Mouse (Mus musculus) CH12.LX (cell line): ENCODE results near the gene Sycp3. TPM values are rescaled to one million over a fixed set of nuclear protein-coding genes. Genes with fewer than 3 reads are reported as not detected.
"Not testable (repeated sequence)": the region's sequence is repeated elsewhere in the genome, so short reads cannot be mapped to it uniquely, and the experiment has no call there.

ENCODE experiments used
- DNase-seq: peaks from one replicate; pipeline ENCODE4 v3.0.0-alpha.2; 2013; ENCODE audit errors: extremely low read depth
- H3K27ac ChIP-seq: 2 replicates; pipeline ENCODE4 v1.5.1; 2012; ENCODE audit warnings: low read depth, mild to moderate bottlenecking, control low read depth, moderate library complexity; ENCODE audit not compliant: insufficient read depth
- H3K27me3 ChIP-seq: replicated peaks from 2 replicates; pipeline ENCODE3; 2012; ENCODE audit warnings: inconsistent platforms
- H3K36me3 ChIP-seq, 2 experiments: replicated peaks in 1 of 2; 2 replicates each; pipeline versions ENCODE3 to v1.6.1; 2012; ENCODE audit warnings: inconsistent platforms in 1 of 2, low read length in 1 of 2, mild to moderate bottlenecking in 1 of 2, mixed read lengths in 1 of 2, moderate library complexity in 1 of 2; ENCODE audit not compliant: control insufficient read depth in 1 of 2, insufficient read depth in 1 of 2
- H3K4me1 ChIP-seq, 2 experiments: 2 replicates each; pipeline ENCODE4 v1.6.1; 2012; ENCODE audit warnings: inconsistent platforms in 1 of 2, moderate library complexity in 1 of 2; ENCODE audit not compliant: insufficient read depth in 2 of 2, control insufficient read depth in 1 of 2
- H3K4me2 ChIP-seq: 2 replicates; pipeline ENCODE4 v1.6.1; 2012; ENCODE audit warnings: low read depth, mild to moderate bottlenecking, control low read depth; ENCODE audit not compliant: poor library complexity, insufficient read depth, severe bottlenecking
- H3K4me3 ChIP-seq, 3 experiments: fragments of 150-350 bp in 1 of 3; sonication (generic) in 1 of 3; replicated peaks in 1 of 3; 2 replicates each; pipeline versions ENCODE3 to v1.5.1; 2011 to 2012; ENCODE audit warnings: low read depth in 2 of 3, low read length in 2 of 3, mild to moderate bottlenecking in 2 of 3, moderate library complexity in 2 of 3, control low read depth in 1 of 3, improper control_type of control experiment in 1 of 3, inconsistent platforms in 1 of 3, mixed read lengths in 1 of 3; ENCODE audit not compliant: poor library complexity in 1 of 3
- H3K79me2 ChIP-seq: replicated peaks from 2 replicates; pipeline ENCODE4 v1.6.1; 2012; ENCODE audit warnings: mild to moderate bottlenecking, moderate library complexity; ENCODE audit not compliant: control insufficient read depth, poor library complexity, insufficient read depth, severe bottlenecking; ENCODE audit errors: extremely low read depth
- H3K9ac ChIP-seq: 2 replicates; pipeline ENCODE4 v1.6.1; 2012; ENCODE audit warnings: low read depth, mild to moderate bottlenecking, control low read depth, moderate library complexity; ENCODE audit not compliant: insufficient read depth
- H3K9me3 ChIP-seq: replicated peaks from 2 replicates; pipeline ENCODE3; 2012; ENCODE audit warnings: low read length, inconsistent platforms, mixed read lengths
- CTCF ChIP-seq, 2 experiments: IDR thresholded peaks in 1 of 2; conservative IDR thresholded peaks in 1 of 2; 2 replicates each; pipeline ENCODE4 v1.5.1; 2011 to 2012; ENCODE audit warnings: low read depth in 2 of 2, low read length in 2 of 2, improper control_type of control experiment in 1 of 2, inconsistent platforms in 1 of 2, mild to moderate bottlenecking in 1 of 2, moderate library complexity in 1 of 2
- IRF4 ChIP-seq: IDR thresholded peaks from 2 replicates; pipeline ENCODE4 v1.6.1; 2014; ENCODE audit warnings: low read depth, mild to moderate bottlenecking, inconsistent platforms, low read length, improper control_type of control experiment
- NELFE ChIP-seq: IDR thresholded peaks from 2 replicates; pipeline ENCODE4 v1.6.1; 2011; ENCODE audit warnings: low read depth, low read length, improper control_type of control experiment
- NRF1 ChIP-seq: IDR thresholded peaks from 2 replicates; pipeline ENCODE4 v1.6.1; 2014; ENCODE audit warnings: low read depth, mild to moderate bottlenecking, inconsistent platforms, low read length, improper control_type of control experiment, moderate library complexity
- ZNF384 ChIP-seq: IDR thresholded peaks from 2 replicates; pipeline ENCODE4 v1.6.1; 2012; ENCODE audit warnings: low read depth, low read length, improper control_type of control experiment, inconsistent platforms
- dilution Hi-C: fragments of 300-500 bp; cut with MboI; formaldehyde crosslinking; loops from 2 replicates; pipeline ENCODE4 v1.14.3; 2020; ENCODE audit warnings: low sequenced_read_pairs; ENCODE audit not compliant: extremely low pct_unique_long_range_greater_than_20kb, extremely low pct_ligation_motif_present
- in situ Hi-C: fragments of 300-500 bp; cut with MboI; formaldehyde crosslinking; loops from 3 replicates; pipeline ENCODE4 v1.14.3; 2019; ENCODE audit warnings: low sequenced_read_pairs, low pct_ligation_motif_present, low pct_unique_long_range_greater_than_20kb, mixed read lengths
- polyA plus RNA-seq: library from polyadenylated mRNA; unstranded; fragments of >175 nt; gene quantifications from 2 replicates; pipeline ENCODE4 v1.2.1, GENCODE M21; 2012; ENCODE audit warnings: low read depth; ENCODE audit not compliant: insufficient read length
- total RNA-seq, 2 experiments: library from RNA; depleted of rRNA; stranded (reverse); fragments of 300-350 nt in 1 of 2; fragments of >200 nt in 1 of 2; gene quantifications; 2 replicates each; pipeline ENCODE4 v1.2.3; 2012 to 2014

Gene Sycp3
- total and polyA plus RNA-seq, 3 experiments: not detected

GRCm38 (mm10) chr10:88514495-88514894 lies 55.1 kb downstream of the Sycp3 start:
- no peak overlapping the region for H3K4me2 ChIP-seq
- peak; percentile 17 for DNase-seq
- H3K27me3 ChIP-seq: no peaks in the 10 kb centered on the region
- no peak overlapping the region for H3K27ac ChIP-seq
- no peaks in the 10 kb centered on the region for H3K36me3 ChIP-seq
- dilution Hi-C loops: no loop called here
- no peaks in the 10 kb centered on the region for H3K79me2 ChIP-seq
- no peaks in the 10 kb centered on the region for H3K9me3 ChIP-seq
- H3K4me3 ChIP-seq: no peak overlapping the region
- in situ Hi-C loops: no loop called here
- TF ChIP-seq CTCF (conservative IDR thresholded peaks at IDR 0.05 in 1 of 2, IDR thresholded peaks at IDR 0.05 in 1 of 2; ENCODE audit: low read depth in 2 of 2, low read length in 2 of 2) (peak in 1 of 2 experiments; percentile 45; a peak in 2 of 4 replicates), NELFE (no peak)
- TF ChIP-seq, all 38 proteins: peak for 1
- no peak overlapping the region for H3K9ac ChIP-seq
- peaks cover 0 to 11% of the 10 kb centered on the region in 2 experiments; a peak in 2 of 4 replicates for H3K4me1 ChIP-seq

DNA sequence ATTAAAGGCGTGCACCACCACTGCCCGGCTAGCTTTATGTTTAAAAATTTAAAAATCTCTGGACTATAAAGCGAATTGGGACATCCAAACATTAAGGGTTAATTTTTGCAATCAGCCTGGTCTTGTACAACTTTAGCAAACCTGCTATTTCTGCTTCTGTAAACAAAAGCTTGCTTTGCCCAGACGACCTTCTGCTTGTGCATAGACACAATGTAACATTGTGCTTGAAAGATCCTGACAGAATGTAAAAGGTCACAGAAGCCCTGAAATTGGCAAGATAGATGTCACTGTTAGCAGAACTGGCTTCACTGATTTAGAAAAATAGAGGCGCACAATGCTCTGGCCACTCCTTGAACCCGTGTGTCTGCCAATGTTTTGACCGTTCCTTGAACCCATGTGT lies 55.7 kb downstream of the Sycp3 start:
- H3K27me3 ChIP-seq, in situ Hi-C loops, H3K79me2 ChIP-seq, H3K36me3 ChIP-seq, H3K27ac ChIP-seq, dilution Hi-C loops, H3K4me2 ChIP-seq, H3K4me3 ChIP-seq, H3K9me3 ChIP-seq, H3K9ac ChIP-seq, DNase-seq: not testable (repeated sequence)
- peaks cover 0 to 11% of the 10 kb centered on the region in 2 experiments; a peak in 2 of 4 replicates for H3K4me1 ChIP-seq

- no peak for DNase-seq
- Histone ChIP-seq H3K9ac (no peak overlapping the region), H3K36me3 (no peaks in the 10 kb centered on the region), H3K79me2 (no peaks in the 10 kb centered on the region), H3K4me2 (no peak overlapping the region), H3K27ac (no peak overlapping the region), H3K4me1 (peaks cover 0 to 6% of the 10 kb centered on the region in 2 experiments; a peak in 2 of 4 replicates), H3K27me3 (no peaks in the 10 kb centered on the region), H3K4me3 (no peak overlapping the region), H3K9me3 (no peaks in the 10 kb centered on the region)
- in situ Hi-C loops: no loop called here
- dilution Hi-C loops: no loop called here
- TF ChIP-seq NRF1 (no peak), ZNF384 (no peak), IRF4 (no peak)
Measured at GRCm38 (mm10) chr10:88522795-88523194, 63.4 kb downstream of the Sycp3 start.

Other genes starting within 250 kb of the Sycp3 start
- gene Dram1, start 80.5 kb upstream of the Sycp3 start, total RNA-seq (2012; rRNA removed): 0.04 TPM in 2 replicates
- not detected in 2 replicates for gene Dram1, start 80.5 kb upstream of the Sycp3 start, total RNA-seq (2014; rRNA removed)
- gene Dram1, start 80.5 kb upstream of the Sycp3 start, polyA plus RNA-seq: not detected in 2 replicates
- gene Gnptab, start 80.4 kb upstream of the Sycp3 start, total RNA-seq (2012; rRNA removed): 18.0 and 18.7 TPM in 2 replicates
- 12.2 and 13.2 TPM in 2 replicates for gene Gnptab, start 80.4 kb upstream of the Sycp3 start, total RNA-seq (2014; rRNA removed)
- 34.7 and 38.2 TPM in 2 replicates for gene Gnptab, start 80.4 kb upstream of the Sycp3 start, polyA plus RNA-seq
- 8.0 and 8.1 TPM in 2 replicates for gene Chpt1, start 44.5 kb downstream of the Sycp3 start, total RNA-seq (2012; rRNA removed)
- gene Chpt1, start 44.5 kb downstream of the Sycp3 start, total RNA-seq (2014; rRNA removed): 8.1 and 10.0 TPM in 2 replicates
- 8.7 and 10.1 TPM in 2 replicates for gene Chpt1, start 44.5 kb downstream of the Sycp3 start, polyA plus RNA-seq
- not detected in 2 replicates for gene Mybpc1, start 145.6 kb downstream of the Sycp3 start, total RNA-seq (2012; rRNA removed)
- gene Mybpc1, start 145.6 kb downstream of the Sycp3 start, total RNA-seq (2014; rRNA removed): not detected in 2 replicates
- gene Mybpc1, start 145.6 kb downstream of the Sycp3 start, polyA plus RNA-seq: not detected in 2 replicates
- 0.08 and 0.13 TPM in 2 replicates for gene Spic, start 225.4 kb downstream of the Sycp3 start, total RNA-seq (2012; rRNA removed)
- gene Spic, start 225.4 kb downstream of the Sycp3 start, total RNA-seq (2014; rRNA removed): 0.97 and 1.2 TPM in 2 replicates
- gene Spic, start 225.4 kb downstream of the Sycp3 start, polyA plus RNA-seq: 1.1 and 1.3 TPM in 2 replicates